Mouse (Mus musculus): ENCODE results near the gene Fli1.

GRCm38 (mm10) chr9:32448766-32449165 is 93.9 kb downstream of the Fli1 start:
- TF ChIP-seq EP300 (IDR thresholded peaks at IDR 0.05; ENCODE audit: low read depth) = no peak
- TF ChIP-seq CTCF (IDR thresholded peaks at IDR 0.05; ENCODE audit: low read depth) = no peak
